ENCODE assay signal across 15 mouse cellular contexts in genomic region chr10:68110182-68110581, GRCm38 (mm10).
DNase-seq lines count a peak whose midpoint lies in the region; ATAC-seq and TF ChIP-seq lines count a peak whose summit lies in the region.
"Had no signal": no experiment of that assay in that cellular context is flagged by ENCODE, and none has a peak within 500 bp of the region (broad histone marks: within the 10 kb centered on the region; RNA-seq: fewer than 3 reads in every experiment).

No protein-coding gene starts in this region.

- H3K4me3 ChIP-seq in heart, embryonic 13.5 days: no peak overlapping the region
- H3K4me3 ChIP-seq in layer of hippocampus, adult 2 months: no peak overlapping the region
- no peak overlapping the region for H3K4me3 ChIP-seq in brown adipose tissue, adult 24 weeks (ENCODE audit: insufficient read depth, low read depth, low read length)
- H3K4me3 ChIP-seq: midbrain, embryonic 10.5 days had no signal

- peak overlapping the region; percentile 53 for H3K27ac ChIP-seq in heart, embryonic 13.5 days (replicated peaks)
- H3K27ac ChIP-seq in layer of hippocampus, adult 2 months: peak overlapping the region; percentile 55
- 0 out of 2 replicates have a peak overlapping the region, but pooled peaks have one; percentile 49 for H3K27ac ChIP-seq in brown adipose tissue, adult 24 weeks (replicated peaks; ENCODE audit: low read depth, low read length)
- H3K27ac ChIP-seq: midbrain, embryonic 10.5 days had no signal

- H3K27me3 ChIP-seq in heart, embryonic 13.5 days (replicated peaks): no peaks in the 10 kb centered on the region
- H3K27me3 ChIP-seq: CH12.LX had no signal

- no peak for TF ChIP-seq CTCF in layer of hippocampus, adult 2 months (conservative IDR thresholded peaks at IDR 0.05)

- H3K36me3 ChIP-seq in heart, embryonic 13.5 days: peaks cover 38% of the 10 kb centered on the region
- H3K36me3 ChIP-seq: midbrain, embryonic 10.5 days had no signal

- no peak for ATAC-seq in heart, embryonic 13.5 days (ENCODE audit: extremely low read depth, insufficient number of reproducible peaks, low FRiP score, low TSS enrichment)
- ATAC-seq in megakaryocyte, adult 5-6 weeks (ENCODE audit: poor library complexity, severe bottlenecking): no peak
- ATAC-seq: intestine, postnatal 0 days had no signal

- no peaks in the 10 kb centered on the region for H3K9me3 ChIP-seq in heart, embryonic 13.5 days
- H3K9me3 ChIP-seq: midbrain, embryonic 10.5 days had no signal

- H3K4me1 ChIP-seq in heart, embryonic 13.5 days: peaks cover 49% of the 10 kb centered on the region
- peaks cover 30% of the 10 kb centered on the region for H3K4me1 ChIP-seq in brown adipose tissue, adult 24 weeks (ENCODE audit: control insufficient read depth, insufficient read depth, insufficient read length, low read length)

- no peak for DNase-seq in heart, adult 18-20 months
- no peak for DNase-seq in layer of hippocampus, adult 2 months (ENCODE audit: low spot score in 2 of 2)
- no peak for DNase-seq in layer of hippocampus, adult 11-12 months (ENCODE audit: low spot score)
- DNase-seq in brain, adult 2 months (ENCODE audit: low read depth, low spot score): peak; percentile 39
- no peak for DNase-seq in natural killer cell, adult 2 months (ENCODE audit: low spot score in 2 of 2)
- DNase-seq: adrenal gland, postnatal 14 days; cerebellum, postnatal 10 days; kidney, postnatal 14 days; spleen, adult 18-20 months had no signal

- 62% methylated on average over 8 of the region's 8 CpGs for WGBS in heart, embryonic 13.5 days

- no peak overlapping the region for H3K4me2 ChIP-seq in heart, embryonic 13.5 days

- H3K9ac ChIP-seq in heart, embryonic 13.5 days: no peak overlapping the region
